Mouse (Mus musculus) hindbrain, embryonic 10.5 days (tissue): ENCODE results near the gene Pla2g12a. TPM values are rescaled to one million over a fixed set of nuclear protein-coding genes. Genes with fewer than 3 reads are reported as not detected.

Experiments used
- DNase-seq: peaks from one replicate; pipeline ENCODE4 v3.0.0-alpha.2; 2017; ENCODE audit warnings: low spot score
- H3K27ac ChIP-seq: fragments of 300-500 bp; sonication (generic); 2 replicates; pipeline ENCODE4 v1.5.1; 2016; ENCODE audit warnings: mild to moderate bottlenecking, moderate library complexity
- H3K27me3 ChIP-seq: fragments of 300-500 bp; sonication (generic); 2 replicates; pipeline ENCODE4 v1.6.1; 2016; ENCODE audit warnings: mild to moderate bottlenecking; ENCODE audit not compliant: poor library complexity, insufficient read depth, severe bottlenecking
- H3K36me3 ChIP-seq: fragments of 300-500 bp; sonication (generic); 2 replicates; pipeline ENCODE4 v1.6.1; 2016; ENCODE audit warnings: mild to moderate bottlenecking, moderate library complexity
- H3K4me1 ChIP-seq: fragments of 300-500 bp; sonication (generic); replicated peaks from 2 replicates; pipeline ENCODE4 v1.6.1; 2016; ENCODE audit warnings: mild to moderate bottlenecking
- H3K4me3 ChIP-seq: fragments of 300-500 bp; sonication (generic); 2 replicates; pipeline ENCODE4 v1.5.1; 2016; ENCODE audit warnings: mild to moderate bottlenecking, moderate library complexity
- H3K9me3 ChIP-seq: fragments of 300-500 bp; sonication (generic); 2 replicates; pipeline ENCODE4 v1.6.1; 2016; ENCODE audit warnings: mild to moderate bottlenecking, moderate library complexity
- WGBS: fragments of 180-500 bp; shearing (Covaris S2); methylation state at CpG from one replicate; pipeline ENCODE4 v1.1.7; 2016; 5-methylcytosine and 5-hydroxymethylcytosine counted together
- polyA plus RNA-seq: library from polyadenylated mRNA; unstranded; fragments of >200 nt; fragmentation: Nextera tagmentation; extraction: Ambion mirVana; gene quantifications from 2 replicates; pipeline ENCODE4 v1.2.1, GENCODE M21; 2016

The Pla2g12a gene
- polyA plus RNA-seq, 1 experiment from 2014 or later = 28.1 TPM

GRCm38 (mm10) chr3:129903866-129904265 is 25.5 kb downstream of the Pla2g12a start:
- 92% methylated on average over 8 of the region's 8 CpGs for WGBS

GRCm38 (mm10) chr3:129904381-129905132 is 26.2 kb downstream of the Pla2g12a start:
- no peak overlapping the region for H3K4me3 ChIP-seq
- no peak for DNase-seq
- H3K36me3 ChIP-seq = peaks cover 34% of the 10 kb centered on the region
- 90% methylated on average over 7 of the region's 7 CpGs for WGBS
- no peak overlapping the region for H3K27ac ChIP-seq
- H3K9me3 ChIP-seq = no peaks in the 10 kb centered on the region
- no peaks in the 10 kb centered on the region for H3K27me3 ChIP-seq
- peaks cover 22% of the 10 kb centered on the region for H3K4me1 ChIP-seq

More at GRCm38 (mm10) chr3:129903866-129904265, 25.5 kb downstream of the Pla2g12a start:
- Histone ChIP-seq H3K36me3 (peaks cover 28% of the 10 kb centered on the region), H3K27ac (no peak overlapping the region), H3K4me1 (peaks cover 22% of the 10 kb centered on the region), H3K27me3 (no peaks in the 10 kb centered on the region), H3K9me3 (no peaks in the 10 kb centered on the region), H3K4me3 (no peak overlapping the region)
- no peak for DNase-seq

GRCm38 (mm10) chr3:129912025-129912424 is 33.6 kb downstream of the Pla2g12a start:
- 93% methylated on average over 14 of the region's 14 CpGs for WGBS
- H3K27me3 ChIP-seq = no peaks in the 10 kb centered on the region
- no peak overlapping the region for H3K4me3 ChIP-seq
- H3K4me1 ChIP-seq = no peaks in the 10 kb centered on the region
- H3K36me3 ChIP-seq = peaks cover 71% of the 10 kb centered on the region
- no peak for DNase-seq
- H3K27ac ChIP-seq = no peak overlapping the region
- H3K9me3 ChIP-seq = no peaks in the 10 kb centered on the region

- Histone ChIP-seq H3K27ac (no peak overlapping the region), H3K4me1 (no peaks in the 10 kb centered on the region; the same call in 1 of the 2 replicates), H3K27me3 (no peaks in the 10 kb centered on the region), H3K36me3 (peaks cover 64% of the 10 kb centered on the region), H3K9me3 (no peaks in the 10 kb centered on the region), H3K4me3 (no peak overlapping the region)
- 93% methylated on average over 13 of the region's 13 CpGs for WGBS
- no peak for DNase-seq
These were observed 34.8 kb downstream of the Pla2g12a start for GRCm38 (mm10) chr3:129913241-129913640.

- no peaks in the 10 kb centered on the region for H3K9me3 ChIP-seq
- H3K27ac ChIP-seq = no peak overlapping the region
- H3K4me1 ChIP-seq = no peaks in the 10 kb centered on the region; the same call in 1 of the 2 replicates
- no peak for DNase-seq
- H3K36me3 ChIP-seq = peaks cover 25% of the 10 kb centered on the region
- H3K4me3 ChIP-seq = no peak overlapping the region
- WGBS = 89% methylated on average over 3 of the region's 3 CpGs
- H3K27me3 ChIP-seq = no peaks in the 10 kb centered on the region
These were observed 39.0 kb downstream of the Pla2g12a start for GRCm38 (mm10) chr3:129917424-129917823.

GRCm38 (mm10) chr3:129918434-129918833 is 40.0 kb downstream of the Pla2g12a start:
- Histone ChIP-seq H3K27ac (no peak overlapping the region), H3K9me3 (no peaks in the 10 kb centered on the region), H3K27me3 (no peaks in the 10 kb centered on the region), H3K4me1 (no peaks in the 10 kb centered on the region; the same call in 1 of the 2 replicates), H3K4me3 (no peak overlapping the region), H3K36me3 (peaks cover 15% of the 10 kb centered on the region)
- DNase-seq = peak; percentile 64
- WGBS = 16% methylated on average over 13 of the region's 13 CpGs

- Histone ChIP-seq H3K27me3 (no peaks in the 10 kb centered on the region), H3K27ac (no peak overlapping the region), H3K9me3 (no peaks in the 10 kb centered on the region), H3K4me1 (no peaks in the 10 kb centered on the region), H3K36me3 (no peaks in the 10 kb centered on the region), H3K4me3 (no peak overlapping the region)
- 90% methylated on average over 7 of the region's 7 CpGs for WGBS
- no peak for DNase-seq
These were observed 45.2 kb downstream of the Pla2g12a start for GRCm38 (mm10) chr3:129923581-129923980.

- WGBS = 93% methylated on average over 3 of the region's 3 CpGs
- no peaks in the 10 kb centered on the region for H3K4me1 ChIP-seq
- no peak overlapping the region for H3K4me3 ChIP-seq
- H3K36me3 ChIP-seq = no peaks in the 10 kb centered on the region
- H3K27me3 ChIP-seq = no peaks in the 10 kb centered on the region
- no peak for DNase-seq
- H3K27ac ChIP-seq = no peak overlapping the region
- H3K9me3 ChIP-seq = no peaks in the 10 kb centered on the region
These were observed 47.5 kb downstream of the Pla2g12a start for GRCm38 (mm10) chr3:129925861-129926260.

- H3K36me3 ChIP-seq = no peaks in the 10 kb centered on the region
- DNase-seq = no peak
- H3K27me3 ChIP-seq = no peaks in the 10 kb centered on the region
- no peaks in the 10 kb centered on the region for H3K9me3 ChIP-seq
- WGBS = 72% methylated on average over 6 of the region's 6 CpGs
- H3K27ac ChIP-seq = no peak overlapping the region
- H3K4me3 ChIP-seq = no peak overlapping the region
- H3K4me1 ChIP-seq = no peaks in the 10 kb centered on the region
These were observed 51.9 kb downstream of the Pla2g12a start for GRCm38 (mm10) chr3:129930213-129930778.

- Histone ChIP-seq H3K4me1 (no peaks in the 10 kb centered on the region), H3K9me3 (no peaks in the 10 kb centered on the region), H3K4me3 (no peak overlapping the region), H3K36me3 (no peaks in the 10 kb centered on the region), H3K27ac (no peak overlapping the region), H3K27me3 (no peaks in the 10 kb centered on the region)
- WGBS = 49% methylated on average over 4 of the region's 4 CpGs
- peak; percentile 30 for DNase-seq
These were observed 54.0 kb downstream of the Pla2g12a start for GRCm38 (mm10) chr3:129932443-129932842.

- no peak overlapping the region for H3K27ac ChIP-seq
- H3K27me3 ChIP-seq = no peaks in the 10 kb centered on the region
- H3K9me3 ChIP-seq = no peaks in the 10 kb centered on the region
- no peaks in the 10 kb centered on the region for H3K36me3 ChIP-seq
- 73% methylated on average over 9 of the region's 9 CpGs for WGBS
- H3K4me3 ChIP-seq = no peak overlapping the region
- no peak for DNase-seq
- H3K4me1 ChIP-seq = no peaks in the 10 kb centered on the region
These were observed 58.2 kb downstream of the Pla2g12a start for GRCm38 (mm10) chr3:129936561-129936960.

GRCm38 (mm10) chr3:129937848-129938247 is 59.4 kb downstream of the Pla2g12a start:
- H3K27me3 ChIP-seq = no peaks in the 10 kb centered on the region
- no peaks in the 10 kb centered on the region for H3K36me3 ChIP-seq
- 77% methylated on average over 3 of the region's 3 CpGs for whole genome bisulfite sequencing
- no peak for DNase-seq
- H3K4me1 ChIP-seq = no peaks in the 10 kb centered on the region
- H3K27ac ChIP-seq = no peak overlapping the region
- H3K4me3 ChIP-seq = no peak overlapping the region
- H3K9me3 ChIP-seq = no peaks in the 10 kb centered on the region

- H3K27me3 ChIP-seq = no peaks in the 10 kb centered on the region
- no peak overlapping the region for H3K4me3 ChIP-seq
- no peaks in the 10 kb centered on the region for H3K36me3 ChIP-seq
- H3K27ac ChIP-seq = no peak overlapping the region
- H3K4me1 ChIP-seq = no peaks in the 10 kb centered on the region
- 60% methylated on average over 7 of the region's 7 CpGs for whole genome bisulfite sequencing
- no peak for DNase-seq
- H3K9me3 ChIP-seq = no peaks in the 10 kb centered on the region
These were observed 60.7 kb downstream of the Pla2g12a start for GRCm38 (mm10) chr3:129939058-129939457.
